Mouse (Mus musculus): ENCODE results near the gene Kxd1. TPM values are rescaled to one million over a fixed set of nuclear protein-coding genes. Genes with fewer than 3 reads are reported as not detected.
A peak's percentile ranks its signal among the peaks of the same experiment; 100 is the strongest.

Kxd1 gene
- 10 to 100 TPM; 76.3 to 80.6 TPM for total RNA-seq (2021)
- long read RNA-seq, experiment 1, transcript Kxd1-201 (5 exons, 1,216 nt) = major isoform, 47 of 69 reads
- long read RNA-seq, experiment 1, partial matches to known transcripts = 7 of 69 reads
- long read RNA-seq, experiment 1, other reads (novel, unspliced or antisense) = 15 of 69 reads
- long read RNA-seq, experiment 2, transcript Kxd1-201 (5 exons, 1,216 nt) = major isoform, 48 of 65 reads
- long read RNA-seq, experiment 2, partial matches to known transcripts = 9 of 65 reads
- long read RNA-seq, experiment 2, other reads (novel, unspliced or antisense) = 7 of 65 reads

- peak; percentile 98 for DNase-seq (ENCODE audit: low spot score)
Measured at GRCm38 (mm10) chr8:70527512-70528181, at the start of gene Kxd1, which contains the start of gene Fkbp8. Gene Kxd1, minus strand, starts transcription at chr8:70527956. Gene Fkbp8, plus strand, starts transcription at chr8:70527724.

GRCm38 (mm10) chr8:70577207-70577606 is 49.5 kb upstream of the Kxd1 start:
- DNase-seq (ENCODE audit: low spot score) = no peak

GRCm38 (mm10) chr8:70574915-70575314 is 47.2 kb upstream of the Kxd1 start:
- DNase-seq (ENCODE audit: low spot score) = peak; percentile 55

- no peak for DNase-seq (ENCODE audit: low spot score)
Measured at GRCm38 (mm10) chr8:70574302-70574701, 46.5 kb upstream of the Kxd1 start.

- peak; percentile 89 for DNase-seq (ENCODE audit: low spot score)
Measured at GRCm38 (mm10) chr8:70570990-70571389, 43.2 kb upstream of the Kxd1 start.

GRCm38 (mm10) chr8:70570360-70570759 is 42.6 kb upstream of the Kxd1 start:
- DNase-seq (ENCODE audit: low spot score) = no peak

GRCm38 (mm10) chr8:70565561-70565960 is 37.8 kb upstream of the Kxd1 start:
- DNase-seq (ENCODE audit: low spot score) = no peak

GRCm38 (mm10) chr8:70564696-70565235 is 37.0 kb upstream of the Kxd1 start:
- no peak for DNase-seq (ENCODE audit: low spot score)

GRCm38 (mm10) chr8:70563763-70564387 is 36.1 kb upstream of the Kxd1 start:
- DNase-seq (ENCODE audit: low spot score) = no peak

GRCm38 (mm10) chr8:70562802-70563201 is 35.0 kb upstream of the Kxd1 start:
- no peak for DNase-seq (ENCODE audit: low spot score)

GRCm38 (mm10) chr8:70561809-70562535 is 34.2 kb upstream of the Kxd1 start:
- peak; percentile 82 for DNase-seq (ENCODE audit: low spot score)

- DNase-seq (ENCODE audit: low spot score) = no peak
Measured at GRCm38 (mm10) chr8:70561357-70561756, 33.6 kb upstream of the Kxd1 start.

GRCm38 (mm10) chr8:70560564-70560963 is 32.8 kb upstream of the Kxd1 start:
- no peak for DNase-seq (ENCODE audit: low spot score)

GRCm38 (mm10) chr8:70560096-70560495 is 32.3 kb upstream of the Kxd1 start:
- peak; percentile 74 for DNase-seq (ENCODE audit: low spot score)

GRCm38 (mm10) chr8:70558983-70559382 is 31.2 kb upstream of the Kxd1 start:
- DNase-seq (ENCODE audit: low spot score) = no peak

- DNase-seq (ENCODE audit: low spot score) = no peak
Measured at GRCm38 (mm10) chr8:70558334-70558733, 30.6 kb upstream of the Kxd1 start.

GRCm38 (mm10) chr8:70555079-70555747 is 27.5 kb upstream of the Kxd1 start:
- DNase-seq (ENCODE audit: low spot score) = no peak

GRCm38 (mm10) chr8:70553740-70554139 is 26.0 kb upstream of the Kxd1 start:
- peak; percentile 85 for DNase-seq (ENCODE audit: low spot score)

- DNase-seq (ENCODE audit: low spot score) = no peak
Measured at GRCm38 (mm10) chr8:70552836-70553235, 25.1 kb upstream of the Kxd1 start.

GRCm38 (mm10) chr8:70551558-70552161 is 23.9 kb upstream of the Kxd1 start:
- DNase-seq (ENCODE audit: low spot score) = peak; percentile 68

Data from gastrocnemius, adult 18-20 months (tissue).